Mouse (Mus musculus) small intestine, adult 2 months (tissue): ENCODE results near the gene Tut7.

ENCODE experiments used
- CTCF ChIP-seq: fragments of 200-500 bp; IDR thresholded peaks from 2 replicates; pipeline ENCODE4 v1.5.1; 2012; ENCODE audit warnings: low read depth, mild to moderate bottlenecking, control low read depth, inconsistent platforms, low read length, moderate library complexity, mixed read lengths; ENCODE audit not compliant: insufficient replicate concordance, insufficient read length; ENCODE audit errors: extremely low read depth
- POLR2A ChIP-seq: fragments of 200-500 bp; IDR thresholded peaks from 2 replicates; pipeline ENCODE4 v1.6.1; 2012; ENCODE audit warnings: low read depth, mild to moderate bottlenecking, control low read depth, inconsistent platforms, low read length, moderate library complexity

DNA sequence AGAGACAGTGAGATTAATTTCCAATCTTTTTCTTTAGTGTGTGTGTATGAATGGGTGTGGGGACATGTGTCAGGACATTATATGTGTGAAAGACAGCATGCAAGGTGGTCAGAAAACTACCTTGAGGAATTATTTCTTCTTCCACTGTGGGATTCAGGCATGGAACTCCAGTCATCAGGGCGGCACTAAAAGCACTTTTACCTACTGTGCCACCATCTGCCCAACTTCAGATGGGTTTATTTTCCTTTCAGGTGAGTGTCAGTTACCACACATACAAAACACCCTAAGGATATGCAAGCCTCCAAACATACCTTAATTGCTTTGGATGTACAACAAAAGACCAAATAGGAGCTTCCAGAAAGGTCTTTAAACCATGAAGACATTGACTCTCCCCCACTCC, 28.2 kb downstream of the Tut7 start:
- no peak for TF ChIP-seq POLR2A
- no peak for TF ChIP-seq CTCF
